Mouse (Mus musculus) heart, embryonic 16.5 days (tissue): ENCODE results near the gene Fgfr1op. TPM values are rescaled to one million over a fixed set of nuclear protein-coding genes. Genes with fewer than 3 reads are reported as not detected.
"Not testable (repeated sequence)": the region's sequence is repeated elsewhere in the genome, so short reads cannot be mapped to it uniquely, and the experiment has no call there.

Experiments
- ATAC-seq: fragments of 200-750 bp; cut with Nextera tagmentation; replicated peaks from 2 replicates; pipeline ENCODE4 v1.8.0; 2017; ENCODE audit warnings: moderate number of reproducible peaks; ENCODE audit not compliant: insufficient read depth, low FRiP score; ENCODE audit errors: extremely low read depth
- H3K27ac ChIP-seq: fragments of 300-500 bp; sonication (generic); 2 replicates; pipeline ENCODE4 v1.5.1; 2014; ENCODE audit warnings: mild to moderate bottlenecking, low read length, control low read depth, moderate library complexity
- H3K27me3 ChIP-seq: fragments of 300-500 bp; sonication (generic); 2 replicates; pipeline ENCODE4 v1.6.1; 2014; ENCODE audit warnings: low read length, mixed read lengths; ENCODE audit not compliant: control insufficient read depth, insufficient read depth
- H3K36me3 ChIP-seq: fragments of 300-500 bp; sonication (generic); 2 replicates; pipeline ENCODE4 v1.6.1; 2014; ENCODE audit not compliant: control insufficient read depth, insufficient read depth
- H3K4me1 ChIP-seq: fragments of 300-500 bp; sonication (generic); 2 replicates; pipeline ENCODE4 v1.6.1; 2014; ENCODE audit warnings: low read length, mixed read lengths; ENCODE audit not compliant: control insufficient read depth, insufficient read depth
- H3K4me2 ChIP-seq: fragments of 300-500 bp; sonication (generic); 2 replicates; pipeline ENCODE4 v1.6.1; 2014; ENCODE audit warnings: low read depth, mild to moderate bottlenecking, control low read depth, low read length
- H3K4me3 ChIP-seq: fragments of 300-500 bp; sonication (generic); 2 replicates; pipeline ENCODE4 v1.5.1; 2014; ENCODE audit warnings: mild to moderate bottlenecking, control low read depth, low read length
- H3K9ac ChIP-seq: fragments of 300-500 bp; sonication (generic); 2 replicates; pipeline ENCODE4 v1.6.1; 2014; ENCODE audit warnings: low read length, control low read depth
- H3K9me3 ChIP-seq: fragments of 300-500 bp; sonication (generic); replicated peaks from 2 replicates; pipeline ENCODE4 v1.6.1; 2016; ENCODE audit warnings: low read length; ENCODE audit not compliant: control insufficient read depth
- WGBS: fragments of 180-500 bp; shearing (Covaris S2); extraction: QIAGEN DNeasy Blood & Tissue Kit; methylation state at CpG from one replicate; pipeline ENCODE4 v1.1.7; 2014; 5-methylcytosine and 5-hydroxymethylcytosine counted together
- polyA plus RNA-seq: library from polyadenylated mRNA; unstranded; fragments of >200 nt; fragmentation: Nextera tagmentation; extraction: Ambion mirVana; gene quantifications from 2 replicates; pipeline ENCODE4 v1.2.1, GENCODE M21; 2015

Fgfr1op gene
- polyA plus RNA-seq, 1 experiment from 2014 or later: 31.0 TPM

GRCm38 (mm10) chr17:8165977-8166376 lies 676 bp downstream of the Fgfr1op start:
- Histone ChIP-seq H3K4me3 (peak overlapping the region; percentile 61), H3K4me2 (peak overlapping the region; percentile 56), H3K9ac (peak overlapping the region; percentile 68), H3K36me3 (peaks cover 13% of the 10 kb centered on the region)
- not testable (repeated sequence) for H3K4me1 ChIP-seq, H3K27me3 ChIP-seq, H3K27ac ChIP-seq, H3K9me3 ChIP-seq, ATAC-seq
- 3% methylated on average over 11 of the region's 11 CpGs for WGBS

GRCm38 (mm10) chr17:8166454-8166853 lies 1.2 kb downstream of the Fgfr1op start:
- peak overlapping the region; percentile 56 for H3K4me2 ChIP-seq
- not testable (repeated sequence) for H3K27ac ChIP-seq, ATAC-seq, H3K9ac ChIP-seq, H3K4me1 ChIP-seq, H3K27me3 ChIP-seq, H3K9me3 ChIP-seq
- 83% methylated on average over 1 of the region's 3 CpGs for WGBS
- peaks cover 16% of the 10 kb centered on the region for H3K36me3 ChIP-seq
- H3K4me3 ChIP-seq: peak overlapping the region; percentile 61

- H3K36me3 ChIP-seq: peaks cover 20% of the 10 kb centered on the region
- H3K4me1 ChIP-seq, H3K4me2 ChIP-seq, H3K27me3 ChIP-seq, ATAC-seq, H3K9ac ChIP-seq, H3K4me3 ChIP-seq, H3K27ac ChIP-seq, H3K9me3 ChIP-seq: not testable (repeated sequence)
- WGBS: 66% methylated on average over 5 of the region's 8 CpGs
These were observed 2.1 kb downstream of the Fgfr1op start for GRCm38 (mm10) chr17:8167436-8167835.

GRCm38 (mm10) chr17:8170331-8170730 lies 5.0 kb downstream of the Fgfr1op start:
- no peak overlapping the region for H3K4me3 ChIP-seq
- no peaks in the 10 kb centered on the region for H3K27me3 ChIP-seq
- no peak for ATAC-seq
- 68% methylated on average over 7 of the region's 7 CpGs for WGBS
- no peaks in the 10 kb centered on the region for H3K9me3 ChIP-seq
- H3K4me2 ChIP-seq: no peak overlapping the region
- no peak overlapping the region for H3K27ac ChIP-seq
- H3K4me1 ChIP-seq: no peaks in the 10 kb centered on the region; the same call in 1 of the 2 replicates
- H3K9ac ChIP-seq: no peak overlapping the region
- H3K36me3 ChIP-seq: peaks cover 40% of the 10 kb centered on the region

GRCm38 (mm10) chr17:8171081-8171480 lies 5.8 kb downstream of the Fgfr1op start:
- Histone ChIP-seq H3K4me1 (no peaks in the 10 kb centered on the region; the same call in 1 of the 2 replicates), H3K9ac (no peak overlapping the region), H3K4me3 (no peak overlapping the region), H3K4me2 (no peak overlapping the region), H3K36me3 (peaks cover 47% of the 10 kb centered on the region), H3K27me3 (no peaks in the 10 kb centered on the region), H3K9me3 (no peaks in the 10 kb centered on the region), H3K27ac (no peak overlapping the region)
- WGBS: 61% methylated on average over 4 of the region's 4 CpGs
- no peak for ATAC-seq

- ATAC-seq: no peak
- H3K4me1 ChIP-seq: no peaks in the 10 kb centered on the region
- H3K4me3 ChIP-seq: no peak overlapping the region
- no peaks in the 10 kb centered on the region for H3K9me3 ChIP-seq
- no peaks in the 10 kb centered on the region for H3K27me3 ChIP-seq
- H3K36me3 ChIP-seq: peaks cover 46% of the 10 kb centered on the region
- no peak overlapping the region for H3K9ac ChIP-seq
- WGBS: 95% methylated on average over 5 of the region's 5 CpGs
- H3K4me2 ChIP-seq: no peak overlapping the region
- no peak overlapping the region for H3K27ac ChIP-seq
These were observed 11.8 kb downstream of the Fgfr1op start for GRCm38 (mm10) chr17:8177090-8177489.

- Histone ChIP-seq H3K36me3 (peaks cover 28% of the 10 kb centered on the region), H3K27ac (peak overlapping the region; percentile 38), H3K4me1 (peaks cover 13% of the 10 kb centered on the region), H3K9ac (no peak overlapping the region), H3K9me3 (no peaks in the 10 kb centered on the region), H3K4me3 (no peak overlapping the region), H3K27me3 (no peaks in the 10 kb centered on the region), H3K4me2 (no peak overlapping the region)
- WGBS: 59% methylated on average over 5 of the region's 5 CpGs
- ATAC-seq: peak; percentile 52; the same call in 1 of the 2 replicates
These were observed 18.5 kb downstream of the Fgfr1op start for GRCm38 (mm10) chr17:8183815-8184214.

GRCm38 (mm10) chr17:8184217-8184616 lies 18.9 kb downstream of the Fgfr1op start:
- WGBS: 43% methylated on average over 7 of the region's 7 CpGs
- Histone ChIP-seq H3K4me2 (no peak overlapping the region), H3K4me3 (no peak overlapping the region), H3K27me3 (no peaks in the 10 kb centered on the region), H3K36me3 (peaks cover 28% of the 10 kb centered on the region), H3K4me1 (peaks cover 13% of the 10 kb centered on the region), H3K27ac (peak overlapping the region; percentile 38), H3K9me3 (no peaks in the 10 kb centered on the region), H3K9ac (no peak overlapping the region)
- ATAC-seq: no peak

GRCm38 (mm10) chr17:8193678-8194077 lies 28.4 kb downstream of the Fgfr1op start:
- 0 out of 2 replicates have a peak, but pooled peaks have one; percentile 45 for ATAC-seq
- Histone ChIP-seq H3K9me3 (no peaks in the 10 kb centered on the region), H3K4me1 (peaks cover 7% of the 10 kb centered on the region), H3K27ac (peak overlapping the region; percentile 71), H3K4me2 (no peak overlapping the region), H3K27me3 (no peaks in the 10 kb centered on the region), H3K4me3 (no peak overlapping the region), H3K36me3 (peaks cover 17% of the 10 kb centered on the region), H3K9ac (no peak overlapping the region)
- WGBS: 63% methylated on average over 8 of the region's 8 CpGs
